Comparison of ENCODE assay signal across 8 mouse cellular contexts in the genomic region with DNA sequence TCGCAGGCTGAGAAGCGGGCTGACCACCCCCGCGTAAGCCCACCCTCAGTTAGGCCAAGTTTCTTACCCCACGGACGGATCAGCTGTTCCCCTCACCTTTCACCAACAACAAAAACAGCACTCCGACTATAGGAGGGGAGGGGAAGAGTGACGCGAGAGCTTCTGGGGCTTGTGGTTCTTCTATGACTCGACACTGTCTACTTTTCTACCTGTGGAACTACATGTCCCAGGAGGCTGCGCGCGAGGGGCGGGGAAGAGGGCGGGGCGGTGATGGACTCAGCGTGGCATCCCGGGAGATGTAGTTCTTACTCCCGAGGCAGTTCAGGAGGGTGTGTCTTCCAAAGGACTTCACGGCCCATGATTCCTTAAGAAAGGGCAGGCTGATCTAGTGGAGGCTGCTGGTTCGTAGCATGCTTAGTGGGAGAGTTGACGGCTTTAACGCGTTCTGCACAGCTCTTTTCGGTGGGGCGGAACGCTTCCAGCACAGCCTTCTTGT. TPM values are rescaled to one million over a fixed set of nuclear protein-coding genes. Genes with fewer than 3 reads are reported as not detected.
DNase-seq lines count a peak whose midpoint lies in the region; ATAC-seq and TF ChIP-seq lines count a peak whose summit lies in the region.

Gene Calcoco1 (minus strand): TSS at position 199 of the 496 bp plus-strand sequence.

- peak within 1 kb of the TSS; percentile 75 for H3K4me3 ChIP-seq in gastrocnemius, adult 2 months
- peak within 1 kb of the TSS; percentile 64 for H3K4me3 ChIP-seq in hindbrain, postnatal 0 days (ENCODE audit: low read length)
- H3K4me3 ChIP-seq in left cerebral cortex, adult 2 months: peak within 1 kb of the TSS; percentile 80

- H3K4me1 ChIP-seq in hindbrain, postnatal 0 days (ENCODE audit: insufficient read depth, low read length): peaks cover 3% of the 10 kb centered on the region; the same call in 1 of the 2 replicates

- no peaks in the 10 kb centered on the region for H3K9me3 ChIP-seq in hindbrain, postnatal 0 days (ENCODE audit: low read length)

- intact Hi-C loops in gastrocnemius, adult 2 months (cut with DNase I): no loop called here
- intact Hi-C loops in left cerebral cortex, adult 2 months (cut with DNase I): no loop called here

- WGBS in hindbrain, postnatal 0 days: 2% methylated on average over 27 of the region's 27 CpGs

- H3K27me3 ChIP-seq in hindbrain, postnatal 0 days (ENCODE audit: insufficient read depth, low read length): no peaks in the 10 kb centered on the region

- peaks cover 20% of the 10 kb centered on the region for H3K36me3 ChIP-seq in hindbrain, postnatal 0 days (ENCODE audit: insufficient read depth, low read length)

- no peak for TF ChIP-seq CTCF in gastrocnemius, adult 2 months (IDR thresholded peaks at IDR 0.05)
- TF ChIP-seq CTCF in hindbrain, postnatal 0 days (IDR thresholded peaks at IDR 0.05; ENCODE audit: low read depth): no peak
- no peak for TF ChIP-seq CTCF in left cerebral cortex, adult 2 months (IDR thresholded peaks at IDR 0.05)

- DNase-seq in ZHBTc4 (ENCODE audit: low read depth, low spot score): peak; percentile 99
- DNase-seq in gastrocnemius, adult 2 months: peak; percentile 97
- DNase-seq in hindbrain, postnatal 0 days (ENCODE audit: low spot score): peak; percentile 98
- DNase-seq in left cerebral cortex, adult 2 months (ENCODE audit: extremely low spot score in 1 of 2, low spot score in 2 of 2): peak; percentile 91 to 95
- peak; percentile 94 to 95 for DNase-seq in right cerebral cortex, adult 2 months (ENCODE audit: low spot score in 2 of 2)
- DNase-seq in urinary bladder, postnatal 14 days (ENCODE audit: low spot score): peak; percentile 96

- H3K9ac ChIP-seq in hindbrain, postnatal 0 days (replicated peaks; ENCODE audit: low read length): peak within 1 kb of the TSS; percentile 60

- ATAC-seq in common myeloid progenitor, adult 5-6 weeks (replicated peaks; ENCODE audit: low read depth, poor library complexity, severe bottlenecking): peak; percentile 99
- ATAC-seq in hindbrain, postnatal 0 days: peak; percentile 99
- ATAC-seq in megakaryocyte, adult 5-6 weeks (ENCODE audit: poor library complexity, severe bottlenecking): peak; percentile 100

- H3K4me2 ChIP-seq in hindbrain, postnatal 0 days (ENCODE audit: low read depth, low read length): peak within 1 kb of the TSS; percentile 73

- peak within 1 kb of the TSS; percentile 94 for H3K27ac ChIP-seq in gastrocnemius, adult 2 months
- H3K27ac ChIP-seq in hindbrain, postnatal 0 days: peak within 1 kb of the TSS; percentile 65; the same call in 1 of the 2 replicates
- peak within 1 kb of the TSS; percentile 80 for H3K27ac ChIP-seq in left cerebral cortex, adult 2 months

RNA-seq across cellular contexts. Expression of gene Calcoco1, which starts in this region (rescaled TPM):
- total RNA-seq in common myeloid progenitor, adult 5-6 weeks (2017): 21.2 and 23.2 TPM in 2 replicates
- 10 to 100 TPM; 67.7 to 70.2 TPM for total RNA-seq in gastrocnemius, adult 2 months (2021)
- total RNA-seq in hindbrain, postnatal 0 days (2014; rRNA removed): 26.6 and 32.4 TPM in 2 replicates
- polyA plus RNA-seq in hindbrain, postnatal 0 days (2015; fragmentation: Nextera tagmentation; extraction: Ambion mirVana): 29.8 and 30.3 TPM in 2 replicates
- total RNA-seq in left cerebral cortex, adult 2 months (2021): 10 to 100 TPM; 79.8 to 85.7 TPM
- 17.0 and 23.7 TPM in 2 replicates for total RNA-seq in megakaryocyte, adult 5-6 weeks (2015)
- 12.0 and 12.2 TPM in 2 replicates for total RNA-seq in megakaryocyte, adult 5-6 weeks (2017)

Comparison
In these comparisons a context has a peak if more than half of its experiments do, and no peak if none do; other contexts are left out.
1. Peak in every context shown above with its lines: DNase-seq, ATAC-seq, H3K4me3 ChIP-seq and H3K27ac ChIP-seq.